ENCODE assay signal across 21 mouse cellular contexts in the genomic region with DNA sequence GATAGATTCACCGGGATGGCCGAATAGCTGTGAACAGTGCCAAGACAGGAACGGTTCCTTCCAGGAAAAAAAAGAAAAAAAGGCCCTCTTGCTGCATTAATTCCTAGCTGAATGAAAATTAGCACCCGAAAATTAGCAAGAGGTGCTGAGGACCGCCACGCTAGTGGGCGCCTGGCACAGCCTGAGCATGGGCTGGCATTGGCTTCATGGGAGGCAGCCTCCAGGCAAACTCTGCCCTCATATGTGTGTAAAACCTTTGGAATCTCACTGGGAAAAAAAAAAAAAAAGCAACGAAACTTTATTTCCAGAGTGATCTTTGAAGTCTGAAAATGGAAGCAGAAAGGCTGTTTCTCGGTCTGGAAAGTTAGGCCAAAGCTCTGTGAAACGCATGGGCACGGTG.
"Had no signal": no experiment of that assay in that cellular context is flagged by ENCODE, and none has a peak within 500 bp of the region (broad histone marks: within the 10 kb centered on the region; RNA-seq: fewer than 3 reads in every experiment).

No protein-coding gene starts in this region.

- ATAC-seq: lung, postnatal 0 days; midbrain, embryonic 13.5 days; midbrain, embryonic 15.5 days had no signal

- H3K27me3 ChIP-seq: lung, embryonic 15.5 days; megakaryocyte, embryonic 14.5 days; midbrain, embryonic 13.5 days; midbrain, embryonic 15.5 days; neural tube, embryonic 13.5 days; neural tube, embryonic 15.5 days; stomach, embryonic 15.5 days had no signal

- H3K27ac ChIP-seq: lung, embryonic 15.5 days; macrophage; midbrain, embryonic 13.5 days; midbrain, embryonic 15.5 days; neural tube, embryonic 13.5 days; neural tube, embryonic 15.5 days; stomach, embryonic 15.5 days; stomach, postnatal 0 days had no signal

- H3K36me3 ChIP-seq: midbrain, embryonic 15.5 days had no signal

- H3K9me3 ChIP-seq: midbrain, embryonic 15.5 days; neural tube, embryonic 15.5 days had no signal

- H3K9ac ChIP-seq: lung, embryonic 15.5 days; midbrain, embryonic 13.5 days; midbrain, embryonic 15.5 days; neural tube, embryonic 13.5 days; neural tube, embryonic 15.5 days; stomach, embryonic 15.5 days had no signal

- H3K4me2 ChIP-seq: lung, embryonic 15.5 days; midbrain, embryonic 11.5 days; midbrain, embryonic 13.5 days; midbrain, embryonic 15.5 days; neural tube, embryonic 13.5 days; neural tube, embryonic 15.5 days; stomach, embryonic 15.5 days had no signal

- H3K4me3 ChIP-seq: lung, embryonic 15.5 days; megakaryocyte, embryonic 14.5 days; midbrain, embryonic 13.5 days; midbrain, embryonic 15.5 days; myocyte; neural tube, embryonic 13.5 days; neural tube, embryonic 15.5 days; stomach, embryonic 15.5 days had no signal

- DNase-seq: lung, adult 2 months; lung, postnatal 14 days; lung, postnatal 36 days; retina, postnatal 1 day; right cerebral cortex, adult 18-20 months; right cerebral cortex, postnatal 14 days; thymus, adult 2 months; thymus, postnatal 25 days; thymus, postnatal 4 days had no signal
